Mouse (Mus musculus) liver (tissue): Measurements from ENCODE around the gene Rnf145.
A peak's percentile ranks its signal among the peaks of the same experiment; 100 is the strongest.

Source experiments
- DNase-seq: peaks from one replicate; pipeline ENCODE4 v3.0.0-alpha.2; 2020; ENCODE audit warnings: mixed read lengths

Rnf145 gene

DNA sequence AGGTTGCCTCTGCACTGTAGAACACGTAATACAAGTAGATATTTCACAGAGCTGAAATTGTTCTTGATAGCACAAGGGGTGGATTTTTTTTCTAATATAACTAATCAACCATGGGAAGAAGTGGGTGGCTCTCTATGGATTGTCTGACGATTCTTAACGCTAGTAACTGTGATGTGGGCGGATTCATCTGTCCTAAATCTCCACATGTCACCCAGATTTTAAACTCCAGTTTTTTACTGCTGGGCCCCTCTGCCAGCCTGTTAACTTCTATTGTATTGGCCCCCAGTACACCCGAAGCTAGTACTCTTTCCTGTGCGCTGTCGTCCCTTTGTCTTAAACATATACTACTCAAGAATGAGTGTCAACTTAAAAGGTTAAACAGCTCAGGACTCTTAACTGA, 8.4 kb upstream of the Rnf145 start:
- DNase-seq = no peak

GRCm38 (mm10) chr11:44512044-44513025, 6.4 kb upstream of the Rnf145 start:
- peak; percentile 85 for DNase-seq

DNA sequence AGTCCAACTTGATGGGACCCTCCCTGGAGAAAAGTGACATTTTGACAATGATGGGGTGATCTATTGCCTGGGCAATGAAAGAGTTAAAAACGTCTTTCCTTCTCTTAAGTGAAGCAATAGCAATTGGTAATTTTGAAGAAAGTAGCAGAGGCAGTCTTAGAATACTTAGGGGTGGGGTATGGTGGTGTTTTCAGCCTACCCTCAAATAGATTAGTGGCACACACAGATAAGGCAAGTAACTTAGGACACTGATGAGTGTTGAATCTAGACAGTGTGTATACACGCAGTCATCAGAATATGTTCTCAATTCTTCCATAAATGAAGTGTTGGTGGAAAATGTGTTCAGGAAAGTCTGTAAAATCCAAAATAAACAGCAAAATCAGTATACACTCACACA, 5.7 kb upstream of the Rnf145 start:
- no peak for DNase-seq

- DNase-seq = peak; percentile 38
These were observed 4.1 kb upstream of the Rnf145 start for GRCm38 (mm10) chr11:44514666-44515065.

GRCm38 (mm10) chr11:44516362-44516761, 2.4 kb upstream of the Rnf145 start:
- no peak for DNase-seq

DNA sequence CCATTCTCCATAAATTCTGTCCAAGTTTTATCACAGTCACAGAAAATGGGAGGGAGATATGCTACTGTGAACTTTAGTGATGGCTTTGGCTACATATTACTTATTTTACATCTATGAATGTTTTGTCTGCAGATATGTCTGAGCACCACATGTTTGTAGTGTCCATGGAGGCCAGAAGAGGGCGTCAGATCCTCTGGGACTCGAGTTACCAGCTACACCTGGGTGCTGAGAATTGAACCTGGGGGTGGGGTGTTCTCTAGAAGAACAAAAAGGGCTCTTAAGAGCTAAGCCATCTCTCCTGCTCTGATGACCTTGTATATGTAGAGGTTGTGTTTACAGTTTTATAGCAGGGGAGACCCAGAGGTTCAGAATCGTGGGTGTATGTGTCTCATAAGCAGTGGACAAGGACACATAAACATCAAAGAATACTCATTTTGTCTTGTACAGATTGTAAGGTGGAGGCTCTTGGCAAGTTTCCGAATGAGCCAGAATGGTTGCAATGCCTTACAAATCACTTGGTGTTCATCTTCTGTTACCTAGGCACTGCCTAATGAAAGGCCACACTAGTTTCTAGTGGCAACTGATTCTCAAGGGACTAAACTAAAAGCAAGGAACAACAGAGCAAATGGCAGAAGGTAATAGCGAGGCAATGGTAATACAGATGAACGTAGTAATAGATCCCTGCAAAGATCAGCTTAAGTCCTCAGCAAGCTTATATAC, 1.0 kb upstream of the Rnf145 start:
- DNase-seq = peak; percentile 50

- DNase-seq = peak; percentile 79
These were observed 559 bp downstream of the Rnf145 start for GRCm38 (mm10) chr11:44519096-44519949.

DNA sequence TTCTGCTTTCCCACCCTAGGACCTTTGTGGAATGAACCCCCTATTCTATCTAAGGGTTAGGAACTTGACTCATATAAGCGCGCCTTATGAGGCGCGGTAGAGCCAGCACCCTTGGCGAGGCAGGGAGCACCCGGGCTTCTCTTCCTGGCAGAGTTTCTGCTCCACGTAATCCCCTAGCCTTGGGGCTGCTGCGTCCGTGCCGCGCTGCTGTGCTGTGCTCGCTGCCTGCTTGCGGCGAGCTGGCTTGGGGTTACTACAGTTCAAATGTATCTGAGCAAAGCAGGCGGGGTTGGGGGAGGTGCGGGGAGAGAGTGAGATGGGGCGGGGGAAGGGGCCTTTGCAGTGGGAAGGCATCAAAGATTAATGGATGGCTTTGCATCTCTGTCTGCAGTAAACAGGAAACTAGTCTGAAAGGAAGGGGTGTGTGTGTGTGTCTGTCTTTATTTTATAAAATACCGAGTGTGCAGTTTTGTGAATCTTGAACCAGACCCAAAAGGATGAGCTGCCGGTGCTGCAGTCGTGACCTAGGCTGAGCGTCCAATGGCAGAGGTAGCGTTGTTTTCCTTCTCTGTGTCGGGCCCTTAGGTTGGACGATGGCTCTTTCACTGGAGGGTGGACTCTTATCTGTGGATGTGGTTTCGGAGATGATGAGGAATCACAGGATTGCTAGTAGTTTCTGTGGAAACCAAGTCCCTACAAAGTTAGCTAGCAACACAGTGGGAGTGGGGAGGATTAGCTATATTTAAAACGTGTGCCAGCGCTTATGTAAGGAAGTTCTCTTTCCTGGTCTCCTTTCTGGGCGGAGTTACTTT, 1.4 kb downstream of the Rnf145 start:
- DNase-seq = peak; percentile 89

- DNase-seq = peak; percentile 1
These were observed 3.8 kb downstream of the Rnf145 start for GRCm38 (mm10) chr11:44522594-44522993.

DNA sequence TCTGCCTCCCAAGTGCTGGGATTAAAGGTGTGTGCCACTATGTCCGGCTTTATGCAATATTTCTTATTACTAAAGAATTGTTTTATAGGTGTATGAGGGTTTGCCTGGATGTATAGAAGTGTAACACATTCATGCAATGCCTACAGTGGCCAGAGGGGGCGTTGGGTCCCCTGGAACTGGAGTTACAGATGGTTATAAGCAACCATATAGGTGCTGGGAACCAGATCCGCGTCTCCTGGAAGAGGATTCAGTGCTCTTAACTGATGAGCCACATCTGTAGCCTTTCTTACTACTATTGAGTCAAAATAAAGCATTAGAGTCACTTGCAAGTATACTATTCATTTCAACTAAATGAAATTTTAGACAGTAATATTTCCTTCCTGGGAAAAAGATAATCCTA, 7.0 kb downstream of the Rnf145 start:
- peak; percentile 45 for DNase-seq

DNA sequence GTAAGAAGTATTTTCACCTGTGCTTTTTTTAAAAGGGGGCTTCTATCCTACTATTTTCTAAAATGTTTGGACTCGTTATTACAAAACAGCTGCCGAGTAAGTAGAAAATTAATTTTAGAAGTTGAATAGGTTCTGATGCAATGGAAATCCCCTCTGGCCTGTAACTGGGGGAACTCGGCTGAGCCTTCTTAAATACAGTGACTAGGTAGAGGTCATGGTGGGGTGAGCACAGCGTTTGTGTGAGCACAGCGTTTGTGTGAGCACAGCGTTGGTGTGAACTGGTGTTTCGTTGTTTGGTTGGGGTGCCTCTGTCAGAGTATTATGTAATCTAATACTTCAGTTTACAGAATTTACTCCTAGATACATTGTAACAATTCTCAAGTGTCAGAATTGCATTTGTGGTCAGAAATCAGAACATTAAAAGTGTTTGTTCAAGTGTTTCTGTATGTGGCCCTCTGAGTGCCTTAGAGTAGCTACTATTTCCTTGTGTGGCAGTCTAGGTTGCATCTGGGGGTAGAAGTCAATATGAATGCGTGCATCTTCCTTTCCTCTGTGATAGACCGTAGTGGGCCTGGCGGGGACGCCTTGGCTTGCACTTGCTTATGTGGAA, 8.0 kb downstream of the Rnf145 start:
- DNase-seq = no peak

DNA sequence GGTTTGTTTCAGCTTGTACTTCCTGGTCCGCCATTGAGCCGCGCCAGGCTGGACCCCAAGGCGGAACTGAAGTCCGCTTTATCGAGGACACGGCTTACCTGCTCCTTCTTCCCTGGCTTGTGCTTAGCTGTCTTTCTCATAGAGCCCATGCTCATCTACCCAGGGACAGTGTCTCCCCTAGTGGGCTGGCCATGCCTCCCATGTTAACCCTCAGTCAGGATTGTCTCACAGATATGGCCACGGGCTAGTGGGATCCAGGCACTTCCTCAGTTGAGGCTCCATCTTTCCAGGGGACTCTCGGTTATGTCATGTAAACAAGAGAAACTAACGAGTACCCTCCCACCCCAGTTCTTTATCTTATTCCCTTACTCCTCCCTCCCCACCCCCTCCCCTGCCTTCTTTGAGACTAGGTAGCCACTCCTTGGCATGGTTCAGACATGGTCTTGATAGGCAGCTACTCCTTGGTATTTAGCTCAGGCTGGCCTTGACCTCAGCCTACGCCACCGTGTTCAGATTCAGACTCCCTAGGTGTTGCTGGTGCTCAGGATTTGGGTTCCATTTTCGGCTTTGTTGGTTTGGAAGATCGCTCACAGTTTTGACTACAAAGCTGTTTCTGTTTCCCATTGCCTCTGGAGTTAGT, 9.9 kb downstream of the Rnf145 start:
- DNase-seq = peak; percentile 67

DNA sequence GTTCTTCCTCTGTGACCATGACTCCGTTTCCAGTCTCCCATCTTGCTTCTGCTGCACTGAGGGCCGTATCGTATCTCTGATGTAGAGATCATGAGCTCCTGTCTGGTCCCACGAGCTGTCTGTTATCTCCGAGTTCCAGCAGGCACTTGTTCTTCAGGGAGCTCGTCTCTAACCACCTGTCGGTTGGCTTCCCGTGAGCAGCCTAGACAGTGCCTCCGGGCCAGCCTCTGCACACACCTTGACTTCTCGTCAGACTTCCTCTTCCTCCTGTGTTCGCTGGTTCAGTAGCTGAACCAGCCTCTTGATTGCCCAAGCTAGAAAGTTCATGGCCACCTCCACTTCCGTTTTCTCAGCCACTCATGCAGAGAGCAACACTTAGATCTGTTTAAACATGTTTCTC, 10.4 kb downstream of the Rnf145 start:
- peak; percentile 86 for DNase-seq

DNA sequence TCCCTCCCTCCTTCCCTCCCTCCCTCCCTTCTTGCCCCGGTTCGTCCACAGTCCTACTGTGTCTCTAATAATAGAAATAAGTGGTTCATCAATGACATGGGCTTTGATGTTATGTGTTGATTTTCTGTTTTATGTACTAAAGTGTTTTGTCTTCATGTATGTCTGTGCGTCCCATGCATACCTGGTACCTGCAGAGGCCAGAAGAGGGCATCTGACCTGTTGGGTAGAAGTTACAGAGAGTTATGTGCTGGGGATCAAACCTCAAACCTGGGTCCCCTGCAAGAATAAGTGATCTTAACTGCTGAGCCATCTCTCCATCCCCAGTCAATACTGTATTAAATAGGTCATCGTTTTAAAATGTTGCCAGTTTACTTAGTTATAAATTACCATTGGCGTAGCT, 11.0 kb downstream of the Rnf145 start:
- no peak for DNase-seq

- DNase-seq = no peak
These were observed 11.6 kb downstream of the Rnf145 start for GRCm38 (mm10) chr11:44530382-44530781.

GRCm38 (mm10) chr11:44530867-44531266, 12.1 kb downstream of the Rnf145 start:
- DNase-seq = peak; percentile 46

DNA sequence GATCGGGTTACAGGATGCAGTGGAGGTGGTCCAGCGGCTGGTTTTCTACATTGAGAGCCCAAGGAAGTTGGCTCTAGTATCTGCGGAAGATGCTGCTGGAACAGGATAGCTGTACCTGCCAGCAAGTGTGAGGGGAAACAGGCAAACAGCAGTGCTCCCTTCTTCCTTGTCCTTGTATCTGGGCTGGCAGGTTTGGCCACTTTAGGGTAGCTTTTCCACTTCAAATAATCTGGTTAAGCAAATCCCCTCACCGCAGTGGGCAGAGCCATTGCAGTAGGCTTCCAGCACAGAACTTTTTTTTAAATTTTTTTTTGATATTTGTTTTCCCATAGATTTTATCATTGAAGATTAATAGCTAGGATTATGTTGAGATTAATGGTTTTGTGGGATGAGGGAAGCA, 12.9 kb downstream of the Rnf145 start:
- DNase-seq = no peak

DNA sequence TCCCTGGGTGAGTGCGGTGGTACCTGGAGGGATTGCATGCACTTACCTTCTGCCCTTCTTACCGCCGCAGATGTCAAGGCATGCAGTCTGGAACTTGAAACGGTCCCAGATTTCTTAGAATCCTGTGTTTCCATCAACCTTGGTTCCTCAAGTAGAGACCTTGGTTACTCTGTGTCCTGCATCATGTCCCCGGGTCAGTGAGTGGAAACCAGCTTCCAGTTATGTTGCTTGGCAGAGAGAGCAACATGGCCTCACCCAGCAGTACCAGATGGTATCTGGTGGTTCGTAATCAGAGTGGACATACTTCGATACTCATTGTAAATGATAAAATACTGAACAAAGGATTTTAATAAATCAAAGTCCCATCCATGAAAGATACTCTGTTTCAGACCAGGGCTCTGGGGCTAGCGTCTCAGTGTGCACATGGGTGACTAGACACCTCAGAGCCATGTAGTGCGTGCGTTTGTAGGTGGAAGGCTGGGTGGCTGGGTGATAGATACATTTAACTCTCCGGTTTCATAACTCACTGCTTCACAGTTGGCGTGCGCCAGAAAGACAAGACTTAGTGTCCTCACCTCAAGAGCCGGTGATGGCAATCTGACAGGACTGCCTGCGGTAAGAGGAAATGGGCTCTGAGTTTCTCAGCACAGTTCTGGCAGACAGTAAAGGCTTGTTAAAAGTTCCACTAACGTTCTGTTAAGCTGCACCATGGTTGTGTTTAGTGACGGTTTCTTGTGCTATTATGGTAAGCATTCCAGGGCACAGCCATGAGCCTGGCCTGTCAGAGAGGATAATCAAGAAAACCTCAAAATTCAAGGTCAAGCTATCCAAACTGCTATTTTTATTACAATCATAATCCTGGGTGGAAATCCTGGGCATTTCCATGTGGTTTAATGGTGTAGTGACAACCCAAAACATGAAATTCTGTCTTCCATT, 14.3 kb downstream of the Rnf145 start:
- no peak for DNase-seq

DNA sequence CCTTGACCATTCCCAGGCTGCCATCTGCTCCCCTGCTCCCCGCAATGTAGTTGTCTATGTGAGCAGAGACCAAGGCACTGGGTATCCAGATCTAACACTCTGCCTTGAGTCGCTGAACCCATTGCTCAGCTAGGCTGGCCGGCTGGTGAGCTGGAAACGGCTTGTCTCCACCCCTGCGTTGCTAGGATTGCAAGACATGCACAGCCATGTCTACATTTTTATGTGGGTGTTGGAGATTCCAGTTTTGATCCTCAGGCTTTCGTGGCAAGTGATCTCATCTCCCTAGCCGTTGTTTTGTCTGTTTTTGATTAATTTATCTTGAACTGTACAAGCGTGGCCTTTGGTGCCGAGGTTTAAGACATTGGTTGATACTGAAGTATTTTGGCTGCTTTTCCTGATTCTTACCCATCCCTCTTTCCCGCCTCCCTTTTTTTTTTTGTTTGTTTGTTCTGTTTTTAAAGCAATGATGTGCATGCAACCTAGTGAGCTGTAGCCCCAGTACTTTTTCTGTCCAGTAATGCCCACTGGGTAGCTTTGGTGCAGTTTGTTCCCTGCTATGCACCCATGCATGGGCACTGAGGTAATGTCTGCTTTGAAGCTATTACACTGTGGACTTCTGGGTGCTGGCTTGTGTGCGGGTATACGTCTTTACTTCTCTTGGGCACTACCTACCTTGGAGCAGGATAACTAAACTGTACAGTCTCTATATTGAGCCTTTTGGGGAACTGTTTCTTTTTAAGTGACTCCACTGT, 16.4 kb downstream of the Rnf145 start:
- DNase-seq = no peak
